Mouse (Mus musculus) ZHBTc4 (cell line): ENCODE data around the gene Gm20388.

ENCODE experiments used
- DNase-seq: peaks from one replicate; pipeline ENCODE4 v3.0.0-alpha.2; 2011; ENCODE audit warnings: low read depth, low spot score

Gm20388 gene

DNA sequence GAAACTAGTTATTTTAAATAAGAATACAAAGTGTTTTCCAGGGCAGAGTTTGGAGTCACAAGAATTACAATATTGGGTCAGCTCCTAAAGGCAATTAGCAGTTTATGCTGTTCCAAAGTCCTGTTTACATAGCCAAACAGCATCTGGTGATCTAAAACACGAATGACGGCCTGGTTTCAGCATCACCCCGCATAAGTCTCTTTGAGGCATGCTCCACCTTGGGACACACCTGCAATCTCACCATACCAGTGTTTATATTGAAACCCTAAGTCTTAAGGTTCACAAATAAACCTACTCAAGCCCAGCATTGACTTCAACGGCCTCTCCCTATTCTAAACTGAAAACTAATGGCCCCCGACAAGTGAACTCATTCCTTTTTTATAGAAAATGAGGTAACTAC, 3049.7 kb downstream of the Gm20388 start:
- no peak for DNase-seq

DNA sequence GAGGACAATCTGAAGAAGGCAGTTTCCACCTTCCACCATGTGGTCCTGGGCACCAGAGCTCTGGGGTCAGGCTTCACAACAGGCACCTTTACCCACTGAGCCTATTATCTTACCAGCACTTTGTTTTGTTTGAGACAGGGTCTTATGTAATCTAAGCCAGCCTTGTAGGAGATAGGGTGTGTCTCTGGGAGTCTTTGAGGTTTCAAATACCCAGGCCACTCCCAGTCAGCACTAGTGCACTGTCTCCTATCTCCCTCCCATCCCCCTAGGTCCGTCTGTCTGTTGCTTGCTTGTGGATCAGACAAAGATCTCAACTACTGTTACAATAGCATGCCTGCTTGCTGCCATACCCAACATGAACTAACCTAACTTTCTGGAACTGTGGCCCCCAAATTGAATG, 3050.3 kb downstream of the Gm20388 start:
- peak; percentile 86 for DNase-seq

DNA sequence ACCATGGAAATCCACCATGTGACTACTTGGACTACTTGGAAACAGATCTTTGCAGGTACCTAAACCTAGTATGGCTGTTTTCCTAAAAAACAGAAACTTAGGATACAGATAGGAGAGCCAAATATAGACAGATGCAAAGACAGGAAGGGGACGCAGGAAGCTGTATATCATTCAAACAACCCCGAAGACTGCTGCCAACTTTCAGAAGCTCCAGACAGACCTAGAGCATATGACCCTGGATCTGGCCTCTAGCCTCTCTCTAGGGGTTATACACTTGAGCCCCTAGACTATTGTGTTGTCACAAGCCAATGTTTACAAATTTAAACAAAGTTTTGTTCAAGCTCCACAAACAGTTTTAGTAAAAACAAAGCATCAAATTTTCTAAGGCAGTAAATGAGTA, 3050.8 kb downstream of the Gm20388 start:
- no peak for DNase-seq

DNA sequence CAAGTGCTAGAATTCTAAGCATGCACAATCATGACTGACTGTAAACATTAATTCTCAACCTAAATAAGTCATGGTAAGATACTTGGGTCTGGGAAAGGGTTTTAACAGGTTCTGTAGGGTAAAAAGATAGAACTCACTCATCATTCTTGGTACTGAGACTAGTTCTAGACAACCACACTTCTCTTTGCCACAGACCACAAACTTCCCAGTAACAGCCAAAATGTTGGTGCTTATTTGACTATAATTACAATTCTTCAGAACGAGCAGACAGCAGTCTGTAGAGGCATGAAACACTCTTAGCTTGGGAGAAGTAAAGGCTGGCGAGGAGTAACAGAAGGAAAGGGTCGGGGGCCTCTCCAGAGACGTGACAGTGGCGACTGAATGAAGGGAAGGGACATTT, 3051.4 kb downstream of the Gm20388 start:
- no peak for DNase-seq

DNA sequence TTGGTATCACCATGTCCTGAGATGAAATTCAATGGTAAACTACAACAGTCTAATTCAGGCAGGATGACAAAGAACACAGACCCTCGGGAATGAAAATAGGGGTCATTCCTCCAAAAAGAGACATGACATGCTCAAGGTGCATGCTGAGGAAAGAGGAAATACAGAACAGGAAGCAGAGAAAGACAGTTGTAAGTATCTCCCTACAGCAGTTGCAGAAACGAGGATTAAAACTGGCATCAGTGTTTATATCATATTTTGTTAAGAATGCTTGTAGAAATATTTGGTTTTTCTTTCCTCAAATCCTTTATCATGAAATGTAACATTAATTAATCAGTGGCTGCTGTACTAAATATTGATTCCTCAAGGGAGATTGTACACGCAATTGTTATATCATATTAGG, 3056.0 kb downstream of the Gm20388 start:
- DNase-seq, result no peak

DNA sequence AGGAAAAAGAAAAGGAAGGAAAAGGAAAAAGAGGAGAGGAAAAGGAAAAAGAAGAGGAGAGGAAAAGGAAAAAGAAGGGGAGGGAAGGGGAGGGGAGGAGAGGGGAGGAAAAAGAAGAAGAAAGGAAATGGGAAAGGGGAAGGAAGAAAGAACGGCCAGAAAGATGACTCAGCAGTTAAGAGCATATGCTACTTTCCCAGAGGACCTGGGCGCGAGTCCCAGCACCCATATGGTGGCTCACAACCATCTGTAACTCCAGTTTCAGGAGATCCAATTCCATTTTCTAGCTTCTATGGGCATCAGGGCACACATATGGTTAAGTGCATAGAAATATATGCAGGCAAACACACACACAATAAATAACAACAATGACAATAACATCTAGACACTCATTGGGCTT, 3057.5 kb downstream of the Gm20388 start:
- no peak for DNase-seq

DNA sequence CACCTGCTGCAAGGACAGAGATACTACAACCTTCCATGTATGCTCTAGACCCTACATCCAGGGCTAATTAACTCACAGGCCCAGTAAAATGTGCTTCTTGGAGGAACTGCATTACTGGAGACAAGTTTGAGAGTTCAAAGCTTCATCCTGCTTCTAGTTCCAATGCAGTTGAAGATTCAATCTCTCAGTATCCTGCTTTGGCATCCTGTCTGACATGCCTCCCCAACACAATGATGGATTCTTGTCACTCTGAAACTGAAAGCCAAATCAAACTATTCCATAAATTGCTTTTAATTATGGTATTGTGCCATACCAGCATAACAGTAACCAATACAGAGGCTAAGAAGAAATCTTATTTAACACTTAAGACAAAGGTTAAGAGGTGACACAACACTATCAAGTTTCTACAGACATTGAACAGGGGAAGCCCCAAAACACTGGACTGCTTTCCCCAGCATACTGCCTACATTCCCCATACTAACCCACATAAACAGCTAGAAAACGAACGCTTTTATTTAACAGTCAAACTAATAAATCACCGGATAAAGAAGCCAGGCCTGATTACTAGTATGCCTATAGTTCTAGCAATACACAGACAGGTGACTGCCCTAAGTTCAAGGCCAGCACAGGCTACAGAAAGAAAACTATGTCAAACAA, 3059.5 kb downstream of the Gm20388 start:
- no peak for DNase-seq

DNA sequence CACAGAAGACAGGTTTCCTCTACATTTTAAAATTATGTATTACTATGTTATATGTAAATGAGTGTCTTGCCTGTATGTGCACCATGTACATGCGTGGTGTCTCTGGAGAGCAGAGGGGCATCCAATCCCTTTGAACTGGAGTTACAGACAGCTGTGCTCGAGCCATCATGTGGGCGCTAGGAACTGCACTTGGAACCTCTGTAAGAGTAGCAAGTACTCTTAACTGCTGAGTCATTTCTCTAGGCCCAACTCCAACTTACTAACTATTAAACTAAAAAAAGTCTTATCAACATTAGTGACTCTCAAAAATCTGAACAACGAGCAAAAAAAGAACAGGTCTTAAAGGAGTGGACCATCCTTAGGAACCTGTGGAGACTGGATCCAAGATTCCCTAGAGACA, 3065.4 kb downstream of the Gm20388 start:
- no peak for DNase-seq

DNA sequence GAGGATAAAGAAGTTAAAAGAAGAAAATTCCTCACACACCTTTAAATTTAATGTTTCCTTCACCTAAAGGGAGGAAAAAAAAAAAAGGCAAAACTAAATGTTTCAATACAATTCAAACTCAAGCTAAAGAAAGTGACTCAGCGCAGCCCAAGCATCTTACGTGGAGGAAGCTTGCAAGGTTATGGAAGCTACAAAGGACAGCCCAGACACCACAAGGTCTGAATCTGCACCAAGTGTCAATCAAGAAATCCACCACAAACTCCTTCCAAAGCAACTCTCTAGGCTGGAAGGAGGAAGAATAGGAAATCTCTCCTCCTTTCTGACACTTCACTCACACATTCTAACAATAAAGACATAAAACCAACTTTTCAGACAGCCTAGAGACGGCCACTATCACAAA, 3068.8 kb downstream of the Gm20388 start:
- DNase-seq, result no peak

DNA sequence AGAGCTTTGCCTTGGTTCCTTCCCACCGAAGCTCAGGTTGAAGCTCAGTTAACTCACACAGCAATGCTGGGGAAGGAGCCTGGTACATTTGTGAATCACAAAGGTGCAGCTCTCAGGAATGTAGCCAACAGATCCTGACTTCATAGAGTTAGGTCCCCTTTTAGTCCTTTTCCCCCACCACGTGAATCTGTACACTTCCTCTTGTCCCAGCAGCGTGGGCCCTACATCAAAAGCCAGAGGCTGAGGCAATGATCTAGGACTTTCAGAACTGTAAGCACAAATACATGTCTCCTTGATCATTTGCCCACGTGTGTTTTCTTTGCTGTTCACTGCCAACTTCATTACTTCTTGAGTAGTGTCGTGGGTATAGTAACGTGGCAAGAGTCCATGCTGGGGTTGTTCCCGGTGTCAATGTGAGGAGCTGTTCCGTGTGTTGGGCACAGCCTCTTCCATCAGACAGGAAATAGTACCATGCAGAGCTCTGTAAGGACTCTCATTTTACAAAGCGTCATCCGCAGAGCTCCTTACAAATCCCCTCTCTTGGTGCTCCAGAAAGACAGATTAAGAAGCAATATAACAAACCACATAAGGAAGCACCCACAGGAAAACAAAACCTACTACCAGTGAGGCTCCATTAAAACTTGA, 3069.3 kb downstream of the Gm20388 start:
- peak; percentile 59 for DNase-seq

DNA sequence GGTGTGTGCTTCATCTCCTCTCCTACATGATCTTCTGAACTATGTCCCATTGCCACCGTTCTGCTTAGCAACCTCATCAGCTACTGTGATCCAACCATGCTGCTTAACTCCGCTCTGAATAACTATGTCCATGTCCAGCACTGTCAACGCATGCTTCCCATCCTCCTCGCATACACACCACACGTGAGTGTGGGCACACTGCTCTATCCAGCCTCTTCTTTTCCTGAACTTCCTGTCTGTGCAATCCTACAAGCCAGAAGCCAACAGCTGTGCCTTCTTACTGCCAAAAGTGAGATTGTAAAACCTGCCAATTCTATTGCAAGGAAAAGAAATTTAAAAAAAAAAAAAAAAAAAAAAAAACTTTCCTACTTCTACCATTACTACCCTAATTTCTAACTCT, 3071.0 kb downstream of the Gm20388 start:
- DNase-seq, result no peak

DNA sequence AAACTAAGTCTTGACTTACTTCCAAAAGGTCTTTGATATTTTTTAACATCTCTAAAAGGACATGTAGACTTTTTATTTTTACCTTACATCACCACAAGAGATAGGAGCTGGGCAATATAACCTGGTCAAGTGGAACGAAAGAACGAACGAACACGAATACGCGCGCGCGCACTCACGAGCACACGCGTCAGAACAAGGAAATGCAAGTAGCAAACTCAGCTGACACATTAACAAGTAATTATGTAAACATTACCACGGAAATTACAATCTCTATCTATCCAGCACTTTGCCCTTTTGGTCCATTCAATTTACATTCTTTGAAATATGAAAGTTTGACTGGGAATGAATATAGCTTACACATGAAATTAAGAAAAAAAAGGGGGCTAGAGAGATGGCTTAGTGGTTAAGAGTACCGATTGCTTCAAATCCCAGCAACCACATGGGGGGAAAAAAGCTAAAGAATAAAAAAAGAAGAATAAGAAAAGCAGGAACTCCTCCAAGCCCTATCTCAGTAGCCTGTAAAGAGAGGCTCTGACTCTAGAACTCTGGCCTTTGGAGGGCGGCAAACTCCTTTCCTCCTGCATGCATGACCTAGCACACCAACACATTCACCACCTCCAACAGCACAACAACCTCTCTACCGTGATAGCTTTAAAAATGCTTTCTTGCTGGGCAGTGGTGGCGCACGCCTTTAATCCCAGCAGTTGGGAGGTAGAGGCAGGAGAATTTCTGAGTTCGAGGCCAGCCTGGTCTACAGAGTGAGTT, 3072.7 kb downstream of the Gm20388 start:
- no peak for DNase-seq

DNA sequence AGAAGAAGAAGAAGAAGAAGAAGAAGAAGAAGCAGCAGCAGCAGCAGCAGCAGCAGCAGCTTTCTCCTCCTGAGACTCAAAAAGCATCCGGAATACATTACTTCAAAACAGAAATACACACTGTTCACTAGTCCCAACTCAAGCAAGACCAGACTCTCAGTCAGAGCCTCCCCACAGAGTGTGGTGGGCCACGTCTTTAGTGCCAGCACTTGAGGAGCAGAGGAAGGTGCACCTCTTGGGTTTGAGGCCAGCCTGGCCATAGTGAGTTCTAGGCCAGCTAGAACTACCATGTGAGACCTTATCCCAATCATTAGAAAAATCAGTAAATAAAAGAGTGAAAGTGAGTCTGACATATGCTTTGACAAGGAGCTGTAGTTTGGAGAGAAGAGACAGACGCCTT, 3073.5 kb downstream of the Gm20388 start:
- DNase-seq, result no peak

DNA sequence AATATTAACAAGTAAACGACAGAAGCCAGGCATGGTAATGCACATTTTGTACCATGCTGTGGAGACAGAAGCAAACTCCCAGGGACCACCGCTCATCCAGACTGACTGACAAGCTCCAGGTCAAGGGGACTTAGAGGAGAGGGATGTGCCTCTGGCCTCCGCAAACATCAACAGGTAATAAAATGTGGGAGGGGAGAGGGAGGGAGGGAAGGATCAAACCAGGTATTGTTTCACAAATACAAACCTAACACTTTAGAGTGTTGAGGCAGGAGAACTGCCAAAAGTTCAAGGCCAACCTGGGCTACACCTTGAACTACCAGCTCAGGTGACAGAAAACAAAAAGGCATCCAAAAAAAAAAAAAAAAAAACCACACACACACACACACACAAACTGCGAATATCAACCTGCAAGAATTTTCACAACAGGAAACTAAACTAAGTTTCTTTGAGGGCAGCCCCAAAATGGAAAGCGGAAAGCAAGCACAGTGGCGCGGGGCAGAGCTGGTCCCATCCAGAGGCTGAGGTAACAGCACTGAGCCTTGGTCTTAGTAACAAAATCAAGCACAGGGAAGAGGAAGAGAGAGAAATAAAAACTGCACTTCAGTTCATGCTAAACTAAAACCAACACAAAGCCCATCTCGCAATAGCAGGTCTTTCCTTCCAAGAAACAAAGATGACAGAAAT, 3076.0 kb downstream of the Gm20388 start:
- peak; percentile 35 for DNase-seq

DNA sequence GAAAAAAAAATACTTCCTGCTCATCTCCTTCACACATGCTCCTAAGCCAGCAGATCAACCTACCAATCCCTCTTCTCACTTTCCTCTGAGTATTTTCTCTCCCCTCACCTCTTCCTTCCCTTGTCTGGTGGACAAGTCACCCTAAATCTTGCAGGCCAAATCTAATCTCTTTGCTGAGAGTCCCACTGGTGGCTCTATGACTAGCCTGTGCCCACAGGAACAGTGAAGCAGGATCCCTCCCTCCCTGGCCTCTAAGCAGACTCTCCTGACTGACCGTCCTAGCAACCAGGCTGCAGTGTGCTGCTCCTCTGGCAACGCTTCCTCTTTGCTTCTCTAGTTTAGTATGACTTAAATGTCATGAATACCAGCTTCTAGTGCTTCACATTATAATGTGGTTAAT, 3076.6 kb downstream of the Gm20388 start:
- no peak for DNase-seq

DNA sequence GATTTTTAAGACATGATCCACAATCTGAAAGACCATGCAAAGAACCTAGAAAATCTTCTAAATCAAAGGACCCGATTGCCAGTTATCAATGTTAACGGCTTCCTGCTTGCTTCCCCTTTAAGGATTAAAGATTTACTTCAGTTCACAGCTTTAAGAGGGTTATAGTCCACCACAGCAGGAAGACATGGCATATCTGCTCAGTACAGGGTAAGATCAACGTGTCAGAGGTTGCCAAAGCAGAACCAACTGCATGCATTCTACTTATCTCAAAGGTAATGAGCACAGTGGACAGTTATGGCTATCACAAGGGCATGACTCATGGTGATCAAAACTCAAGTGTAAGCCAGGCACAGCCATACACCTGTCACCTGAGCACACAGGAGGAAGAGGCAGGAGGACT, 3078.3 kb downstream of the Gm20388 start:
- DNase-seq, result no peak

DNA sequence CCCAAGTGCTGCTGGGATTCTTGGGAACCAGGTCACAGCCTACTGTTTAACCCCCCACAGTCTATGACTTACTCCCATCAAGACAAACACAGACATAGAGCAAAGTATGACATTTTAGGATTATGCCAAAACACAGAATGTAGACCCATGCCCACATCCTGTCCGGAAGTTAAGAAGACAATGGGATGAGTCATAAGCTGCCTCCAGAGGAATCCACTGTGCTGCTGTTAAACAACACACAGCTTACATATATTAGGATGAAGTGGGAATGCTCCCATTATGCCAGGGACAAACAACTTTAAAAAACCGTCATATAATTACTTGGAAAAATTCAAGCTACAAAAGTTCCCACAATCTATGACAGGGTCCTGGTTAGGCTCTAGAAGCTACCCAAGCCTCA, 3079.3 kb downstream of the Gm20388 start:
- no peak for DNase-seq

DNA sequence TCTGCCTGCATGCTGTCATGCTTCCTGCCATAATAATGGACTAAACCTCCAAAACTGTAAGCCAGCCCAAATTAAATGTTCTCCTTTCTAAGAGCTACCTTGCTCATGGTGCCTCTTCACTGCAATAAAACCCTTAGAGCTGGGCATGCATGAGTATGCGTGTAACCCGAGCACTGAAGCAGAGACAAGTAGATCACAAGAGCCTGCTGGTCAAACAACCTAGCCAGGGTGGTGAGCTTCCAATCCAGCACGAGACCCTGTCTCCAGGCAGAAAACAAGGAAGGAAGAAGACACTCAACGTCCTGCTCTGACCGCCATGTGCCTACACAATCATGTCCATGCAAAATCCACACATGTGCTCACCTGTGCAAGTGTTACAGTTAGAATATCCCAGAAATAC, 3080.7 kb downstream of the Gm20388 start:
- no peak for DNase-seq

DNA sequence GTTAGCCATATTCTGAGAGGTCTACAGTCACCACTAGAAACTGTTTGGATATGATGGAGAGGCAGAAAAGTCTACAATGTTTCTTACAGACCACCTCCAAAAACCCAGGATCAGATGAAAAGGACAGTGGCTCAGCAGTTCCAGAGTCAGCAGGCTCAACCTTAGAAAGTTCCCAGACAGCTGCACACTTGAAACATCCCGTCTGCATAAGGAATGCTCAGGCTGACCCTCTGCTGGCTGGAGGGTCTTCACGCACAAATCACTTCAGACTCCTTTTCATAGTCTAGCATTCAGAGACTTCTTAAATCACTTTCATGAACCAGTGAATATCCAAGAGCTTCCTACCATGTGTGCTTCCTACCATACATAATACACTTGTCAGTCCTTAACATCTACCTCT, 3081.7 kb downstream of the Gm20388 start:
- no peak for DNase-seq

DNA sequence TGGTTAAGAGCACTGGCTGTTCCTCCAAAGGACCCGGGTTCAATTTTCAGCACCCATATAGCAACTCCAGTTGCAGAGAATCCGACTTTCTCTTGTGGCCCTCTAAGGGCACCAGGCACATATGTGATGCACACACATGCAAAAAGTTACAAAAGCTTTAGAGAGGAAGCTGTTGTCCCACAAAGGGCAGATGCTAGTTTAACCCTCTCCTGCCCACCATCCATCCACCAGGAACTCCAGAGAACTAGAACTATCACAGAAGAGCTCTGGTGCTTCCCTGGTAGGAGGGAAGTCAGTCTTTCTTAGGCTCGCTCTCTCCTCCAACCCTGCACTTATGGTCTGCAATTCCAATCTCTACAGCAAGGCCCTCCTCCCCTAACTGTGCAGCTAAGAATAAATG, 3082.4 kb downstream of the Gm20388 start:
- DNase-seq, result no peak

DNA sequence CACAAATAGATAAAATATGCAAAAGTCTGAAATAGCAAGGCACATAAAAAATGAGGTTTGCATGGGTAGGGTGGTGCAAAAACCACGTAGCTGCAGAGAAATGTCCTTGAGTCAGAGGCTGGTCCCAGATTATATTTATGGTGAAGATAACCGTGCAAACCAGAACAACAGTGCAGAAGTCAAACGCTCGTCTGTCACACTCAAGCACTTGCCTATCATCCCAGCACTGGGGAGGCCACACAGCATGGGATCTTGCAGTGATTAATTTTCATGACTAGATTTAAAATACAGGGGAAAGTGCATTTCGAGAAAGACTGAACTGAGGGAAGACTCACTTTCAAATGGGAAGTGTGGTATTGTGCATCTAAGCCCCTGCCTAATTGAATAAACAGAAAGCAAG, 3083.1 kb downstream of the Gm20388 start:
- no peak for DNase-seq

DNA sequence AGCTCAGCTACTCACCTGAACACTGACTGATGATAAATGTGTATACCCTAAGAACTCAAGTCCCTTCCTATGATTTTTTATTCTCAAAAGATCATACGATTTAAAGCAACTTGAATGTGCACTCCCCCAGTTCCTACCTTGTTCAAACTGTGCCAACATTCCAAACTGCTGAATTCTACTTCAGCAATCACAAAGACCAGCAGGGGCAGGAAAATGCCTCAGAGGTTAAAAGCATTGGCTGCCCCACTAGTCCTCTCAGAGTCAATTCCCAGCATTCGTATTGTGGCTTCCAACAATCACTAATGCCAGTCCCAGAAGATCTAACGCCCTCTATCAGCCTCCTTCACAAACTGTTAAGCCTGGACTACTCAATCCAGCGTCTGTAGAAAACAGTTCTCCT, 3087.3 kb downstream of the Gm20388 start:
- DNase-seq, result no peak
